Mouse (Mus musculus) neutrophil, adult 59 days (primary cell): Measurements from ENCODE around the gene Mtmr2. TPM values are rescaled to one million over a fixed set of nuclear protein-coding genes. Genes with fewer than 3 reads are reported as not detected.

Experiments
- total RNA-seq, 2 experiments: library from RNA; stranded (reverse); gene quantifications; 1 replicate in 1 of 2; 2 replicates in 1 of 2; pipeline ENCODE4 v1.2.4; 2023

The Mtmr2 gene
- total RNA-seq: 10 to 100 TPM; 24.2 to 29.5 TPM

DNA sequence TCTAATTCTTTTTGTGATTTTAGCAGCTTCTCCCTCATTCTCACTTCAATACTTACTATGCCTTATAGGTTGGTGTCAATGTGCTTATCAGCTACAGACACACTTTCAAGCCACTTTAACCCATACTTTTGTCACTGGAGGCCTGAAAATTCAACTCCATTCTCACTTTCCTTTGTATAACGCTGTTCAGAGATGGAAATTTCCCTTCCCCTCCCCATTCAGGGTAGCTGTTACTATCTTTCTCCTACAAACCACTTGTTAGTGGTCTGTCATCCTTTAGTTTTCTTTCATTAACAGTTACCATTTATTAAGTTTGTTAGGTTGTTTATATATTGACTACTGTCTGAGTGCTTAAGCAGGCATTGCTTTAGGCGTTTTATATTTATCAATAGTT is at the start of gene Mtmr2:
Gene Mtmr2 (plus strand): TSS at position 7 of the 394 bp plus-strand sequence.

DNA sequence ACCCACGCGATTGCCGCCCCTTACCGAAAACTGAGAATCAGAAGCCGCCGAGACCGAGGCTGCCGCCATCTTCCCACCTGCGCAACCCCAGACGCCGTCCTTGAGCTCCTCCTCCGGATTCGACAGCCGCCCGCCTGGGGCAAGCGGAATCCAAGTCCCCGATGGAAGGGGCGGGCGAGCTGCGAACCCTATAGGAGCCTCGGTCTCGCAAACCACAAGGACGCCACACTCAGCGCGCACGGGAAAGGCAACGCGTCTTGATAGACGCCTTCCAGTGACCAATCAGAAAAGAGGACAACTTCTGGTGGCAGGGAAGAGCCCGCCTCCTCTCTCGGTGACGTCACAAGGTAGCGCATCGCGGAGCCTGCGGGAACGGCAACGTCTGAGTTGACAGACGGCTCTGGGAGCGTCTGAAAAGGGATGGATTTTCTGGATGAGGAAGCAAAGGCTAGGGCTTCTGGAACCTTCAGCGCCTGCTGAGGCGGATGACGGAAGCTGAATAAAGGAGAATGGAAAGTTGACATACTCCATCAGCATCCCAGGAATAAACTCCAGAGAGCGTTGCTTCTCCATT is 78.7 kb downstream of the Mtmr2 start, which contains the start of gene Cep57:
Gene Cep57 (minus strand): TSS at position 276 of the 574 bp plus-strand sequence.

DNA sequence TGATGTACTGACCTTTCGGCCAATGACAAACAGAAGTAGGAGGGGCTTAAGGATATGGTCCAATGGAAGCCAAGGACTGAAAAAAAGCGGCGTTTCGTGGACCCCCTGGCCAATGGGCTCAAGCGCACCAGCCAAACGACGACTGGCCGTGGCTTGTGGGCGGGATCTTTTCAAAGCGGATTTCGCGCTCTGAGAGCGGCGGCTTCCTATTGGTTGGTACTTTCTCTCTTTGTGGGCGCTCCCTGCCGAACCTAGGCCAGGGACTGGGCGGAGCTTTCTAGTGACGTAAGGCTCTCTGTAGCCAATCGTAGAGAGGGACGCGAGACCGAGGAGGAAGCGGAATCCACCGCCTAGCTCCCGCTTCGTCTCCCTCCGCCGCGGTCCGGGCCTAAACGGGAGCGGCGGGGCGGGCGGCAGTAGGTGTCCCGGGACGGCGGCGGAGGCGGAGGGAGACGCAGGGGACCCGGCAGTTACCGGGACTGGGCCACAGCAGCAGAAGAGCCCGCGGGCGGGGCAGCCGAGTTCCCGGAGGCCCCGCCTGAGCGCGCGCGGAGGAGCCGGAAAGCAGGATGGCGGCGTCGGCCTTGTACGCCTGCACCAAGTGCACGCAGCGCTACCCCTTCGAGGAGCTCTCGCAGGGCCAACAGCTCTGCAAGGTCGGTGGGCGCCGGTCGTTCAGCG is 79.3 kb downstream of the Mtmr2 start, which contains the start of gene Fam76b:
Gene Fam76b (plus strand): TSS at position 311 of the 681 bp plus-strand sequence.

Other genes starting within 250 kb of the Mtmr2 start
- gene Cep57, start 78.7 kb downstream of the Mtmr2 start, total RNA-seq: 10 to 100 TPM; 30.8 to 33.1 TPM
- 10 to 100 TPM; 29.3 to 44.4 TPM for gene Fam76b, start 79.3 kb downstream of the Mtmr2 start, total RNA-seq